Mouse (Mus musculus): Measurements from ENCODE around the gene Hmg20b.

- TF ChIP-seq POLR2A (IDR thresholded peaks at IDR 0.05; ENCODE audit: borderline replicate concordance, extremely low read depth, insufficient read depth, insufficient read length, poor library complexity, severe bottlenecking), result no peak
- no peak for TF ChIP-seq CTCF (IDR thresholded peaks at IDR 0.05; ENCODE audit: borderline replicate concordance, extremely low read depth, insufficient read depth, insufficient read length)
Observed at GRCm38 (mm10) chr10:81309571-81309970, 40.7 kb downstream of the Hmg20b start.

Measured in brain, embryonic 14.5 days (tissue).